Mouse (Mus musculus): ENCODE results near the gene 4933424G06Rik. TPM values are rescaled to one million over a fixed set of nuclear protein-coding genes. Genes with fewer than 3 reads are reported as not detected.

Gene 4933424G06Rik
- total and polyA plus RNA-seq, 2 experiments from 2014 or later = 0.71 TPM; not detected in 1

DNA sequence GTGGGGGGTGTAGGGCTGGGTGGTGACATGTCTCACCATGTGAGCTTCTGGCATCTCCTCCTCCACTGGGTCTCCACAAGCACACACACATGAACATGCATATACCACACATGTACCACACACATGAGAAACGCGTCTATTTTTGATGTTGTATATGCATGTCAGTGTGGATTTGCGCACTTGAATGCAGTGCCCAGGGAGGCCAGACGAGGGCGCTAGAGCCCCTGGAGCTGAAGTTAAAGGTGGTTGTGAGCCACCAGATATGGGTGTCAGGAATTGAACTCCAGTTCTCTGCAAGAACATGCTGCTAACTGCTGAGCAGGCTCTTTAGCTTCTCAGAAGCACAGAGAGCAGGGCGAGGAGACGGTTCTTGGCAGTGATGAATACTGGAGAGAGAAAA lies 76.4 kb downstream of the 4933424G06Rik start:
- H3K4me3 ChIP-seq (ENCODE audit: low read depth, low read length) = no peak overlapping the region
- H3K27ac ChIP-seq (ENCODE audit: low read depth, low read length) = no peak overlapping the region
- DNase-seq = peak; percentile 22

GRCm38 (mm10) chr1:36789416-36789815 lies 79.5 kb downstream of the 4933424G06Rik start:
- 56% methylated on average over 8 of the region's 8 CpGs for WGBS
- Histone ChIP-seq H3K36me3 (ENCODE audit: insufficient read depth) (peaks cover 34% of the 10 kb centered on the region), H3K9me3 (ENCODE audit: low read length) (no peaks in the 10 kb centered on the region), H3K9ac (no peak overlapping the region), H3K4me3 (ENCODE audit: low read depth, low read length) (no peak overlapping the region), H3K27me3 (ENCODE audit: insufficient read depth, low read length) (no peaks in the 10 kb centered on the region), H3K4me2 (ENCODE audit: low read depth) (no peak overlapping the region), H3K27ac (ENCODE audit: low read depth, low read length) (no peak overlapping the region), H3K4me1 (ENCODE audit: insufficient read depth) (no peaks in the 10 kb centered on the region)
- TF ChIP-seq CTCF (IDR thresholded peaks at IDR 0.05; ENCODE audit: low read depth) = no peak
- ATAC-seq = no peak
- DNase-seq = no peak

More for the DNA sequence above, 76.4 kb downstream of the 4933424G06Rik start:
- no peak overlapping the region for H3K9ac ChIP-seq
- peaks cover 10% of the 10 kb centered on the region; the same call in 1 of the 2 replicates for H3K36me3 ChIP-seq (ENCODE audit: insufficient read depth)
- no peaks in the 10 kb centered on the region for H3K27me3 ChIP-seq (ENCODE audit: insufficient read depth, low read length)
- no peak for ATAC-seq
- TF ChIP-seq CTCF (IDR thresholded peaks at IDR 0.05; ENCODE audit: low read depth) = peak; percentile 45; the same call in 1 of the 2 replicates
- H3K4me1 ChIP-seq (ENCODE audit: insufficient read depth) = no peaks in the 10 kb centered on the region
- no peak overlapping the region for H3K4me2 ChIP-seq (ENCODE audit: low read depth)
- H3K9me3 ChIP-seq (ENCODE audit: low read length) = no peaks in the 10 kb centered on the region
- 92% methylated on average over 7 of the region's 7 CpGs for WGBS

DNA sequence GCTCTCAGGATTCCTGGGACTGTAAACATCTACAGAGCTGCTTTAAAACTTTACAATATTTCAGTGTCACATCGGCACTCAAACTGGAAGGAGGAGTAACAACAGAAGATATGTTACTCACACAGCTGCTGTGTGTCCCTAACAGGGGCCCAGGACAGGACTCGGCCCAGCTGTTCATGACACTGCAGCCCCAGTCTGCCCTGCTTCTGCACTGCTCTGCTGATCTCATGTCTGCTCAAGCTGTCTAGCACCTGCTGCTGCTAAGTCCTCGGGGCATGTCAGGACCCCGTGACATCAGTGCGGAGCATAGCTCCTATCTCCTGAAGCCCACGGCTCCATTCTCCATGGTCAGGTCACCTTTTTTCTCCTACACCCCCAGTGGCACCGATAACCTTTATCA lies 86.8 kb downstream of the 4933424G06Rik start:
- Histone ChIP-seq H3K4me2 (ENCODE audit: low read depth) (no peak overlapping the region), H3K27ac (ENCODE audit: low read depth, low read length) (no peak overlapping the region), H3K27me3 (ENCODE audit: insufficient read depth, low read length) (no peaks in the 10 kb centered on the region), H3K4me3 (ENCODE audit: low read depth, low read length) (no peak overlapping the region), H3K36me3 (ENCODE audit: insufficient read depth) (peaks cover 80% of the 10 kb centered on the region), H3K9me3 (ENCODE audit: low read length) (no peaks in the 10 kb centered on the region), H3K4me1 (ENCODE audit: insufficient read depth) (no peaks in the 10 kb centered on the region), H3K9ac (no peak overlapping the region)
- no peak for TF ChIP-seq CTCF (IDR thresholded peaks at IDR 0.05; ENCODE audit: low read depth)
- 95% methylated on average over 7 of the region's 7 CpGs for WGBS
- ATAC-seq = no peak
- DNase-seq = no peak

DNA sequence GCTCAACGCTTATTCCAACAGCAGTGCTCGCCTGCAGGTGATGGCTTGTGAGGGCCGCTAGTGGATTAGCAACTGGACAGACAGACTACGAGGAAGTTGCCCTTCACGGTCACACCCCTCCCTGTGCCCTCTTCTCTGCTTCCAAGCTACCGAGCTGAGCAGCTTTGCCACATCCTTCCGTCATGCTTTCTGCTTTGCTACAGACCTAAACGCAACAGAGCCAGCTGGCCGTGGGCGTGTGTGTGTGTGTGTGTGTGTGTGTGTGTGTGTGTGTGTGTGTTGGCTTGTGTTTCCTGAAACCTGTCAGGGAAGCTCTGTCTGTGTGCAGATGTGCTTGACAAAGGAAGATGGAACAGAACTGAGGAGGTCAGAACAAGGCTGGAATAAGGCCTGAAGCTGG lies 87.5 kb downstream of the 4933424G06Rik start:
- Histone ChIP-seq H3K4me1 (ENCODE audit: insufficient read depth) (no peaks in the 10 kb centered on the region), H3K27me3 (ENCODE audit: insufficient read depth, low read length) (no peaks in the 10 kb centered on the region), H3K27ac (ENCODE audit: low read depth, low read length) (no peak overlapping the region), H3K9ac (no peak overlapping the region), H3K36me3 (ENCODE audit: insufficient read depth) (peaks cover 85% of the 10 kb centered on the region), H3K4me3 (ENCODE audit: low read depth, low read length) (no peak overlapping the region), H3K9me3 (ENCODE audit: low read length) (no peaks in the 10 kb centered on the region), H3K4me2 (ENCODE audit: low read depth) (no peak overlapping the region)
- no peak for TF ChIP-seq CTCF (IDR thresholded peaks at IDR 0.05; ENCODE audit: low read depth)
- WGBS = 73% methylated on average over 10 of the region's 10 CpGs
- DNase-seq (peak; percentile 33), ATAC-seq (no peak)

GRCm38 (mm10) chr1:36800379-36801011 lies 90.5 kb downstream of the 4933424G06Rik start:
- H3K9me3 ChIP-seq (ENCODE audit: low read length) = no peaks in the 10 kb centered on the region
- DNase-seq = peak; percentile 22
- WGBS = 73% methylated on average over 3 of the region's 3 CpGs

GRCm38 (mm10) chr1:36804259-36804658 lies 94.3 kb downstream of the 4933424G06Rik start:
- Histone ChIP-seq H3K27me3 (ENCODE audit: insufficient read depth, low read length) (no peaks in the 10 kb centered on the region), H3K27ac (ENCODE audit: low read depth, low read length) (no peak overlapping the region), H3K9ac (no peak overlapping the region), H3K4me3 (ENCODE audit: low read depth, low read length) (no peak overlapping the region), H3K36me3 (ENCODE audit: insufficient read depth) (peaks cover 76% of the 10 kb centered on the region), H3K9me3 (ENCODE audit: low read length) (no peaks in the 10 kb centered on the region), H3K4me1 (ENCODE audit: insufficient read depth) (no peaks in the 10 kb centered on the region), H3K4me2 (ENCODE audit: low read depth) (no peak overlapping the region)
- TF ChIP-seq CTCF (IDR thresholded peaks at IDR 0.05; ENCODE audit: low read depth) = no peak
- 88% methylated on average over 9 of the region's 9 CpGs for WGBS
- ATAC-seq (no peak), DNase-seq (no peak)

More at GRCm38 (mm10) chr1:36800379-36801011, 90.5 kb downstream of the 4933424G06Rik start:
- ATAC-seq = peak; percentile 38; the same call in 1 of the 2 replicates
- Histone ChIP-seq H3K4me1 (ENCODE audit: insufficient read depth) (no peaks in the 10 kb centered on the region), H3K27ac (ENCODE audit: low read depth, low read length) (peak overlapping the region; percentile 57; the same call in 1 of the 2 replicates), H3K4me2 (ENCODE audit: low read depth) (no peak overlapping the region), H3K9ac (no peak overlapping the region), H3K27me3 (ENCODE audit: insufficient read depth, low read length) (no peaks in the 10 kb centered on the region), H3K36me3 (ENCODE audit: insufficient read depth) (peaks cover 78% of the 10 kb centered on the region), H3K4me3 (ENCODE audit: low read depth, low read length) (no peak overlapping the region)
- no peak for TF ChIP-seq CTCF (IDR thresholded peaks at IDR 0.05; ENCODE audit: low read depth)

GRCm38 (mm10) chr1:36804833-36805232 lies 94.9 kb downstream of the 4933424G06Rik start:
- H3K9ac ChIP-seq = no peak overlapping the region
- 84% methylated on average over 4 of the region's 4 CpGs for WGBS
- no peak for TF ChIP-seq CTCF (IDR thresholded peaks at IDR 0.05; ENCODE audit: low read depth)

More at GRCm38 (mm10) chr1:36804833-36805232, 94.9 kb downstream of the 4933424G06Rik start:
- no peak for ATAC-seq
- H3K4me3 ChIP-seq (ENCODE audit: low read depth, low read length) = no peak overlapping the region
- no peak overlapping the region for H3K4me2 ChIP-seq (ENCODE audit: low read depth)
- H3K27ac ChIP-seq (ENCODE audit: low read depth, low read length) = no peak overlapping the region
- peaks cover 75% of the 10 kb centered on the region for H3K36me3 ChIP-seq (ENCODE audit: insufficient read depth)
- no peak for DNase-seq
- H3K27me3 ChIP-seq (ENCODE audit: insufficient read depth, low read length) = no peaks in the 10 kb centered on the region
- H3K4me1 ChIP-seq (ENCODE audit: insufficient read depth) = no peaks in the 10 kb centered on the region
- no peaks in the 10 kb centered on the region for H3K9me3 ChIP-seq (ENCODE audit: low read length)

All from forebrain, postnatal 0 days (tissue).